Mouse (Mus musculus): Measurements from ENCODE around the gene Maml2. TPM values are rescaled to one million over a fixed set of nuclear protein-coding genes. Genes with fewer than 3 reads are reported as not detected.
A peak's percentile ranks its signal among the peaks of the same experiment; 100 is the strongest.

Maml2 gene
- polyA plus RNA-seq, 1 experiment from 2014 or later, result 11.6 TPM

DNA sequence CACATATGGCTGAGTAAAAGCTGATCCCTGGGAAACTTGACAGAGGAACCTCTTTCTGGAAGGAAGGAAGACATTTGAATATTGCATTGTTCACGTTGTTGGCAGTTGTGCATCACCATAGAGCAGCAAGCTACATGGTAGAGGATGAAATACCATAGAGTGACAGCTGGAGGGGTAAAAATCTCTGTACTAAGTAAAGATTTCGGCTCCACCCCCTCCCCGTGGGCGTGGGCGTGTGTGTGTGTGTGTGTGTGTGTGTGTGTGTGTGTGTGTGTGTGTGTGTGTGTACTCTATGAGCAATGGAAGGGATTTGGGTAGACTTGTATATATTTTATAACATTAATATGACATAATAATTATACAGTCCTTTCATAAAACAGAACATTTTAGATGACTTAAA lies 324.7 kb downstream of the Maml2 start:
- Histone ChIP-seq H3K9ac (no peak overlapping the region), H3K9me3 (replicated peaks) (no peaks in the 10 kb centered on the region), H3K27ac (ENCODE audit: poor library complexity, severe bottlenecking) (no peak overlapping the region), H3K36me3 (peaks cover 15% of the 10 kb centered on the region), H3K4me1 (replicated peaks) (0 out of 2 replicates have a peak, but pooled peaks cover 3% of the 10 kb centered on the region), H3K4me2 (no peak overlapping the region), H3K27me3 (replicated peaks) (no peaks in the 10 kb centered on the region), H3K4me3 (no peak overlapping the region)
- no peak for ATAC-seq (ENCODE audit: insufficient number of reproducible peaks, low FRiP score)
- 81% methylated on average over 5 of the region's 5 CpGs for WGBS

DNA sequence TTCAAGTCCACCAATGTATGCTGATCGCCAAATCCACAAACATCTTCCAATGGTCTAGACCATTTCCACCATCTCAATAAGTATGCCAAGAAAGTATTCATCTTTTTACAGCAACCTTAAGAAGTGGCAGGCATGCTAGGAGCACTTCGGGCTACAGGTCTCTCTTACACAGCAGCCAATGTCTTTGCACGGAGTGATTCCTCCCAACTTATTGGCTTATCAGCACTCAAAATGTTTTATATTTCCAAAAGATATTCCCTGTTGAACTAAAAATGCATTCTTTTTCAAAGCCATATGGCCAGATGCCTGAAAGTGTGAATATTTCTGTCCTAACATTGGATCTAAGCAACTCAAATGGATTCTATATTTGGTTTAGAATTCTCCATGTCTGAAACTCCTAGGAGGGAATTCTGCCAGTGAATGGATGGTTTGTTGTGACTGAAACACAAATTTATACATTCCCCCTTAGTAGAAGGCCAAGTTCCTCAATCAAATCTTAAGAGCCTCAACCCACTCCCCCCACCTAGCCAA lies 326.2 kb downstream of the Maml2 start:
- 82% methylated on average over 3 of the region's 3 CpGs for WGBS
- Histone ChIP-seq H3K4me1 (replicated peaks) (0 out of 2 replicates have a peak, but pooled peaks cover 3% of the 10 kb centered on the region), H3K9ac (no peak overlapping the region), H3K4me3 (no peak overlapping the region), H3K27ac (ENCODE audit: poor library complexity, severe bottlenecking) (no peak overlapping the region), H3K4me2 (no peak overlapping the region), H3K36me3 (peaks cover 15% of the 10 kb centered on the region), H3K27me3 (replicated peaks) (no peaks in the 10 kb centered on the region), H3K9me3 (replicated peaks) (no peaks in the 10 kb centered on the region)
- ATAC-seq (ENCODE audit: insufficient number of reproducible peaks, low FRiP score), result no peak

GRCm38 (mm10) chr9:13624780-13625179 lies 327.0 kb downstream of the Maml2 start:
- H3K36me3 ChIP-seq, result peaks cover 15% of the 10 kb centered on the region
- H3K27me3 ChIP-seq (replicated peaks), result no peaks in the 10 kb centered on the region
- H3K4me1 ChIP-seq (replicated peaks), result 0 out of 2 replicates have a peak, but pooled peaks cover 3% of the 10 kb centered on the region
- H3K4me3 ChIP-seq, result no peak overlapping the region
- H3K9ac ChIP-seq, result no peak overlapping the region
- no peak overlapping the region for H3K27ac ChIP-seq (ENCODE audit: poor library complexity, severe bottlenecking)
- no peak for ATAC-seq (ENCODE audit: insufficient number of reproducible peaks, low FRiP score)
- no peaks in the 10 kb centered on the region for H3K9me3 ChIP-seq (replicated peaks)
- H3K4me2 ChIP-seq, result no peak overlapping the region
- WGBS, result 80% methylated on average over 1 of the region's 1 CpGs

GRCm38 (mm10) chr9:13625215-13625614 lies 327.5 kb downstream of the Maml2 start:
- ATAC-seq (ENCODE audit: insufficient number of reproducible peaks, low FRiP score), result no peak
- H3K4me2 ChIP-seq, result no peak overlapping the region
- no peaks in the 10 kb centered on the region for H3K9me3 ChIP-seq (replicated peaks)
- peaks cover 12% of the 10 kb centered on the region for H3K36me3 ChIP-seq
- WGBS, result 87% methylated on average over 3 of the region's 3 CpGs
- H3K27me3 ChIP-seq (replicated peaks), result no peaks in the 10 kb centered on the region
- H3K4me3 ChIP-seq, result no peak overlapping the region
- H3K4me1 ChIP-seq (replicated peaks), result 0 out of 2 replicates have a peak, but pooled peaks cover 3% of the 10 kb centered on the region
- no peak overlapping the region for H3K27ac ChIP-seq (ENCODE audit: poor library complexity, severe bottlenecking)
- H3K9ac ChIP-seq, result no peak overlapping the region

GRCm38 (mm10) chr9:13626480-13626879 lies 328.7 kb downstream of the Maml2 start:
- H3K4me1 ChIP-seq (replicated peaks), result 0 out of 2 replicates have a peak, but pooled peaks cover 3% of the 10 kb centered on the region
- no peak overlapping the region for H3K4me3 ChIP-seq
- H3K9me3 ChIP-seq (replicated peaks), result no peaks in the 10 kb centered on the region
- WGBS, result 72% methylated on average over 3 of the region's 3 CpGs
- H3K4me2 ChIP-seq, result no peak overlapping the region
- H3K9ac ChIP-seq, result no peak overlapping the region
- no peaks in the 10 kb centered on the region for H3K27me3 ChIP-seq (replicated peaks)
- no peak overlapping the region for H3K27ac ChIP-seq (ENCODE audit: poor library complexity, severe bottlenecking)
- ATAC-seq (ENCODE audit: insufficient number of reproducible peaks, low FRiP score), result no peak
- peaks cover 4% of the 10 kb centered on the region for H3K36me3 ChIP-seq

GRCm38 (mm10) chr9:13633371-13633770 lies 335.6 kb downstream of the Maml2 start:
- peaks cover 3% of the 10 kb centered on the region for H3K36me3 ChIP-seq
- H3K9me3 ChIP-seq (replicated peaks), result no peaks in the 10 kb centered on the region
- peak overlapping the region; percentile 39; the same call in 1 of the 2 replicates for H3K27ac ChIP-seq (ENCODE audit: poor library complexity, severe bottlenecking)
- peaks cover 25% of the 10 kb centered on the region for H3K4me1 ChIP-seq (replicated peaks)
- H3K4me3 ChIP-seq, result no peak overlapping the region
- ATAC-seq (ENCODE audit: insufficient number of reproducible peaks, low FRiP score), result no peak
- no peak overlapping the region for H3K4me2 ChIP-seq
- 35% methylated on average over 1 of the region's 1 CpGs for WGBS
- H3K9ac ChIP-seq, result no peak overlapping the region
- H3K27me3 ChIP-seq (replicated peaks), result no peaks in the 10 kb centered on the region

- Histone ChIP-seq H3K27me3 (replicated peaks) (no peaks in the 10 kb centered on the region), H3K4me1 (replicated peaks) (peaks cover 21% of the 10 kb centered on the region), H3K9me3 (replicated peaks) (no peaks in the 10 kb centered on the region), H3K4me3 (no peak overlapping the region), H3K9ac (no peak overlapping the region), H3K4me2 (no peak overlapping the region), H3K27ac (ENCODE audit: poor library complexity, severe bottlenecking) (no peak overlapping the region), H3K36me3 (peaks cover 7% of the 10 kb centered on the region)
- ATAC-seq (ENCODE audit: insufficient number of reproducible peaks, low FRiP score), result no peak
- WGBS, result 55% methylated on average over 3 of the region's 3 CpGs
Observed at GRCm38 (mm10) chr9:13639655-13640054, 341.9 kb downstream of the Maml2 start.

DNA sequence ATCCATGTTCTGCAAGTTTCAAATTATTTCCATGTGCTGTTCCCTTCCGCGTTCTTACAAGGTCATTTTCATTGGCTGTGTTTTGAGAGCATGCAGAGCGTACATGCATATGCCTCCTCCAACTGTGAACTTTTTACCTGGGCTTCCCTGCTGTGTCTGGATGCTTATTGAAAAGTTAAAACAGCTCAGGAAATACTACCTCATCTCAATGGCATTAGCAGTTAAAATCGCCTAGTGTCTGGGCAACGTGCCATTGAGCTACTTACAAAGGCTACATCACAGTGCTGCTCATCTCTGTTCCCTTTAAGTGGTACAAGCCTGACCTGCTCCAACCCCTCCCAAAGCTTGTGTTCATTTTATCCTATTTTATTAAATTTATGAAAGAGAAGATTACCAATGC lies 347.4 kb downstream of the Maml2 start:
- Histone ChIP-seq H3K9me3 (replicated peaks) (no peaks in the 10 kb centered on the region), H3K4me3 (no peak overlapping the region), H3K4me1 (replicated peaks) (peaks cover 25% of the 10 kb centered on the region), H3K27me3 (replicated peaks) (no peaks in the 10 kb centered on the region), H3K27ac (ENCODE audit: poor library complexity, severe bottlenecking) (peak overlapping the region; percentile 53; the same call in 1 of the 2 replicates), H3K9ac (no peak overlapping the region), H3K4me2 (peak overlapping the region; percentile 6; the same call in 1 of the 2 replicates), H3K36me3 (peaks cover 4% of the 10 kb centered on the region; the same call in 1 of the 2 replicates)
- ATAC-seq (ENCODE audit: insufficient number of reproducible peaks, low FRiP score), result 0 out of 2 replicates have a peak, but pooled peaks have one; percentile 69
- 46% methylated on average over 5 of the region's 5 CpGs for WGBS

DNA sequence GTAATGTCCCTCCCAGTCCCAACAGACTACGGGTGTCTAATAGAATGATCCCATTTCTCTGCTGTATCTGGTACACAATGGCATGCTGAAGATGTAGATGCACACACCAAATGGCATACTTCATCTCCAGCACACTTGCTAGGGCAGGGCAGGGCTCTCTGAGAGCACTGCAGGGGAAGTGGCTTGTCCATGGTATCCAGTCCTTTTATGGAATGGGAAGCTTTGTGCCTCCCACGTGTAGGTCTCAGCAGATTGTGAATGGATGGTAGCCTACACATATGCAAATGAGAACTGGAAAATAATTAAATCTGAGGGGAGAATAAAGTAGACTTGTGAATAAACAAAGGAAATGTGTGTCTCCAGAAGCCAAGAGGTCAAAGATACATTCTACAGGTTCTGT lies 353.3 kb downstream of the Maml2 start:
- no peak overlapping the region for H3K4me3 ChIP-seq
- H3K9ac ChIP-seq, result no peak overlapping the region
- no peaks in the 10 kb centered on the region for H3K27me3 ChIP-seq (replicated peaks)
- no peak overlapping the region for H3K4me2 ChIP-seq
- peaks cover 9% of the 10 kb centered on the region for H3K4me1 ChIP-seq (replicated peaks)
- ATAC-seq (ENCODE audit: insufficient number of reproducible peaks, low FRiP score), result no peak
- H3K36me3 ChIP-seq, result no peaks in the 10 kb centered on the region
- no peaks in the 10 kb centered on the region for H3K9me3 ChIP-seq (replicated peaks)
- no peak overlapping the region for H3K27ac ChIP-seq (ENCODE audit: poor library complexity, severe bottlenecking)
- WGBS, result 70% methylated on average over 2 of the region's 2 CpGs

GRCm38 (mm10) chr9:13651828-13652227 lies 354.1 kb downstream of the Maml2 start:
- Histone ChIP-seq H3K27me3 (replicated peaks) (no peaks in the 10 kb centered on the region), H3K4me1 (replicated peaks) (peaks cover 9% of the 10 kb centered on the region), H3K4me2 (no peak overlapping the region), H3K4me3 (no peak overlapping the region), H3K27ac (ENCODE audit: poor library complexity, severe bottlenecking) (no peak overlapping the region), H3K9me3 (replicated peaks) (no peaks in the 10 kb centered on the region), H3K9ac (no peak overlapping the region), H3K36me3 (no peaks in the 10 kb centered on the region)
- 77% methylated on average over 4 of the region's 4 CpGs for WGBS
- ATAC-seq (ENCODE audit: insufficient number of reproducible peaks, low FRiP score), result no peak

DNA sequence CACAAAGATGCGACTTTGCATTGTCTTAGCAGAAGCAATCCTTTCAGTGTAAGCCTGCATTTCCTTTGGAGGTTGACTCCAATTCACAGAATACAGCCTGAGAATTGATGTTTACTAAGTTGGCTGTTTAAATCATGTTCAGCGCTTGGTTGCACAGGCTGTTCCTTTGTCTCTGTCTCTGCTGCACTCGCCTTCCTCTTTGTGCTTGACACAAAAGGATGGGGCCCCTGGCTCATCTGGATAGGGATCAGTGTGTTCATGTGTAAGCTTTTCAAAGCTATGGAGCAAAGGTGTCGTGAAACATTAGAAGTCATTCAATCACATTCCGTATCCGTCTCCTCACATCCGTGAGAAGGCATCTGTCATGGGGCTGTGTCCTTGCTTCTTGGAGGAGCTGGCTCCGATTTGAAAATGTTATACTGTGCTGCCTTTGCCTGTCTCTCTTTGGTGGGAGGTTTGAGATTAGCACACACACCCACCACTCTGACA lies 354.7 kb downstream of the Maml2 start:
- Histone ChIP-seq H3K4me1 (replicated peaks) (peaks cover 9% of the 10 kb centered on the region), H3K4me2 (no peak overlapping the region), H3K9me3 (replicated peaks) (no peaks in the 10 kb centered on the region), H3K9ac (no peak overlapping the region), H3K4me3 (no peak overlapping the region), H3K27ac (ENCODE audit: poor library complexity, severe bottlenecking) (no peak overlapping the region), H3K36me3 (no peaks in the 10 kb centered on the region), H3K27me3 (replicated peaks) (no peaks in the 10 kb centered on the region)
- ATAC-seq (ENCODE audit: insufficient number of reproducible peaks, low FRiP score), result no peak
- WGBS, result 73% methylated on average over 8 of the region's 8 CpGs

GRCm38 (mm10) chr9:13652917-13653316 lies 355.2 kb downstream of the Maml2 start:
- Histone ChIP-seq H3K27me3 (replicated peaks) (no peaks in the 10 kb centered on the region), H3K27ac (ENCODE audit: poor library complexity, severe bottlenecking) (no peak overlapping the region), H3K4me2 (no peak overlapping the region), H3K36me3 (no peaks in the 10 kb centered on the region), H3K4me3 (no peak overlapping the region), H3K9ac (no peak overlapping the region), H3K4me1 (replicated peaks) (peaks cover 9% of the 10 kb centered on the region), H3K9me3 (replicated peaks) (no peaks in the 10 kb centered on the region)
- ATAC-seq (ENCODE audit: insufficient number of reproducible peaks, low FRiP score), result no peak
- 28% methylated on average over 3 of the region's 3 CpGs for WGBS

Measured in heart, embryonic 12.5 days (tissue).